Mouse (Mus musculus) lung, postnatal 0 days (tissue): ENCODE measurements at regions not wholly inside any gene's neighbourhood (a gene's known extent, or its start where the extent isn't known, plus 50 kb on each side); places are given as distances from the start of the nearest gene placed in this dataset.

Experiments
- ATAC-seq: fragments of 200-750 bp; cut with Nextera tagmentation; 2 replicates; pipeline ENCODE4 v1.8.0; 2017; ENCODE audit warnings: moderate library complexity
- DNase-seq: peaks from one replicate; pipeline ENCODE4 v3.0.0-alpha.2; 2016; ENCODE audit warnings: low spot score
- H3K27ac ChIP-seq: fragments of 300-500 bp; sonication (generic); 2 replicates; pipeline ENCODE4 v1.5.1; 2014; ENCODE audit warnings: antibody characterized with exemption, mild to moderate bottlenecking, low read length, mixed read lengths
- H3K27me3 ChIP-seq: fragments of 300-500 bp; sonication (generic); replicated peaks from 2 replicates; pipeline ENCODE4 v1.6.1; 2014; ENCODE audit warnings: low read length, mixed read lengths; ENCODE audit not compliant: insufficient read depth
- H3K36me3 ChIP-seq: fragments of 300-500 bp; sonication (generic); 2 replicates; pipeline ENCODE4 v1.6.1; 2014; ENCODE audit warnings: low read length, mixed read lengths; ENCODE audit not compliant: insufficient read depth
- H3K4me1 ChIP-seq: fragments of 300-500 bp; sonication (generic); 2 replicates; pipeline ENCODE4 v1.6.1; 2014; ENCODE audit warnings: antibody characterized with exemption, low read depth, low read length, mixed read lengths; ENCODE audit not compliant: insufficient read depth
- H3K4me2 ChIP-seq: fragments of 300-500 bp; sonication (generic); replicated peaks from 2 replicates; pipeline ENCODE4 v1.6.1; 2014; ENCODE audit warnings: low read depth, mild to moderate bottlenecking, low read length, moderate library complexity, mixed read lengths
- H3K4me3 ChIP-seq: fragments of 300-500 bp; sonication (generic); 2 replicates; pipeline ENCODE4 v1.5.1; 2014; ENCODE audit warnings: low read depth, low read length
- H3K9ac ChIP-seq: fragments of 300-500 bp; sonication (generic); replicated peaks from 2 replicates; pipeline ENCODE4 v1.6.1; 2014; ENCODE audit warnings: low read depth, mild to moderate bottlenecking
- H3K9me3 ChIP-seq: fragments of 300-500 bp; sonication (generic); 2 replicates; pipeline ENCODE4 v1.6.1; 2016; ENCODE audit warnings: low read length, mixed read lengths
- CTCF ChIP-seq: IDR thresholded peaks from 2 replicates; pipeline ENCODE4 v1.5.1; 2016; ENCODE audit warnings: antibody characterized with exemption, mild to moderate bottlenecking
- EP300 ChIP-seq: IDR thresholded peaks from 2 replicates; pipeline ENCODE4 v1.6.1; 2016; ENCODE audit warnings: antibody characterized with exemption, mild to moderate bottlenecking, control low read depth
- WGBS: fragments of 180-500 bp; shearing (Covaris S2); extraction: QIAGEN DNeasy Blood & Tissue Kit; methylation state at CpG from one replicate; pipeline ENCODE4 v1.1.7; 2014; 5-methylcytosine and 5-hydroxymethylcytosine counted together

DNA sequence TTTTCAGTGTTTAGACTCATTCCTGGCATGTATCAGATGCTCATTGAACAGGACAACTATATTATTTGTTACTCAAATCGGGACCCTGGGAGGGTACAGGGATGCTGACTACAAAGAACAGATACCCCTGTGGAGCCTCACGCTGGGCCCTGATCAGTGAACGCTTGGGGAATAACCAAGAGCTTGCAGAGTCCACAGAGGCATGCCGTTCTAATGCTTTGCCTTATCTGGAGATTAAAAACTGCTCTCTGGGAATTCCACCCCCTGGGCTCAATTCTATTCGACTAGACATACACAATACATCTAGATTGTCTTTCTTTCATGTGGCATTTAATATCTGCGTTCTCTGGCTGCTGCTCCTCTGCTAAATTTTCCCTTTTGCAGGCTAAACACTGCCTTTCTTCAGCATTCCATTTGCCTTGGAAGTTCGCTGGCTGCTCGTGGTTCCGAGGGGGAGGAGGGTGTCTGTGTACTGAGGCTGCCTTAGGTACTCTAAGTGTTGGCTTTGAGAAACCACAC lies 272.8 kb downstream of the Foxo1 start:
- DNase-seq (no peak), ATAC-seq (no peak)
- H3K36me3 ChIP-seq = no peaks in the 10 kb centered on the region
- WGBS = 41% methylated on average over 9 of the region's 9 CpGs
- H3K27ac ChIP-seq = no peak overlapping the region
- H3K4me3 ChIP-seq = no peak overlapping the region
- no peak overlapping the region for H3K4me2 ChIP-seq
- H3K9ac ChIP-seq = no peak overlapping the region
- TF ChIP-seq CTCF = no peak
- no peak for TF ChIP-seq EP300
- no peaks in the 10 kb centered on the region for H3K4me1 ChIP-seq
- no peaks in the 10 kb centered on the region for H3K27me3 ChIP-seq
- H3K9me3 ChIP-seq = no peaks in the 10 kb centered on the region

DNA sequence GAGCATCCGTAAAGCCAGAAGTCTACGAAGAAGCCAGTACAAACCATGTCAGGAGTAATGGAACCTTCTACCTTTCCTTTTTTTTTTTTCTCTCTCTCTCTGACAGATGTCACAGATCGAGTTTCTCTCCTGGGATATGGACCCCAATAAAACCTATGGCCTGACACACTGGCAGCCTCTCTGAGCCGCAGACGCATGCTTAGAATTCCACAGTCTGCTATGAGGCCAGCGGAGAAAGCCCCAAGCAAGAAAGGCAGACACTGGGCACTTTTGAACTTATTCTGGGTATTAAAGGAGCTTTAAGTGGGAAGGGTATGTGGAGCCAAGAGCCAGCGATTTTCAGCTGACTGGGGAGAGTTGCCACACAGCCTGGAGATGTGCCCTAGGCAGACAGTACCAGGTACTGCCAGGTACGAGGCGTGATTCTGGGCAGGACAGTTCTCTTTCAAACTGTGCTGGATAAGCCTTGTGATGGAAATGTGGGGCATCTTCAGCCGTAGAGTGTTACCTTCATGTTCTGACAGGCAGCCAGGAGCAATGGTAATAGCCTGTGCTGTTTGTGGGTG lies 271.8 kb downstream of the Foxo1 start:
- no peak overlapping the region for H3K27ac ChIP-seq

DNA sequence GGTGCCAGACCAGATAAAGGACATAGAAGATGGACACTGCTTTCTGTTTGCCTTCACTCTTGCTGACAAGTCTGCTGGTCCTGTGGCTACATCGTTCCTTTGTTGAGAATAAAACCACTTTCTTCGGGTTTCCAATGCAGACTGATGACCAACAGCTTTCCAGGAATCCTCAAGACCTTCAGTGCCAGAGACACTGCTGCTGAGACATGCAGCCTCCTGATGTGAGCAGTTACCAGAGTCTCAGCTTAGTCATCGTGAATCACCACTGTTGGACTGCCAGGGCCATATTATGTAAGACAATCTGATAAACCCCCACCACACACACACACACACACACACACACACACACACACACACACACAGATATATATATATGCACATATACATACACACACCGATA lies 270.2 kb downstream of the Foxo1 start:
- Histone ChIP-seq H3K4me3 (no peak overlapping the region), H3K4me1 (no peaks in the 10 kb centered on the region), H3K9me3 (no peaks in the 10 kb centered on the region), H3K9ac (no peak overlapping the region), H3K4me2 (no peak overlapping the region), H3K36me3 (no peaks in the 10 kb centered on the region), H3K27ac (no peak overlapping the region), H3K27me3 (no peaks in the 10 kb centered on the region)
- 81% methylated on average over 4 of the region's 4 CpGs for WGBS
- DNase-seq (no peak), ATAC-seq (no peak)
- no peak for TF ChIP-seq CTCF

More for the DNA sequence above, 271.8 kb downstream of the Foxo1 start:
- ATAC-seq (no peak), DNase-seq (no peak)
- 54% methylated on average over 10 of the region's 10 CpGs for WGBS
- Histone ChIP-seq H3K4me2 (no peak overlapping the region), H3K4me3 (no peak overlapping the region), H3K9ac (no peak overlapping the region), H3K4me1 (no peaks in the 10 kb centered on the region), H3K9me3 (no peaks in the 10 kb centered on the region), H3K27me3 (no peaks in the 10 kb centered on the region), H3K36me3 (no peaks in the 10 kb centered on the region)
- TF ChIP-seq CTCF (no peak), EP300 (no peak)

DNA sequence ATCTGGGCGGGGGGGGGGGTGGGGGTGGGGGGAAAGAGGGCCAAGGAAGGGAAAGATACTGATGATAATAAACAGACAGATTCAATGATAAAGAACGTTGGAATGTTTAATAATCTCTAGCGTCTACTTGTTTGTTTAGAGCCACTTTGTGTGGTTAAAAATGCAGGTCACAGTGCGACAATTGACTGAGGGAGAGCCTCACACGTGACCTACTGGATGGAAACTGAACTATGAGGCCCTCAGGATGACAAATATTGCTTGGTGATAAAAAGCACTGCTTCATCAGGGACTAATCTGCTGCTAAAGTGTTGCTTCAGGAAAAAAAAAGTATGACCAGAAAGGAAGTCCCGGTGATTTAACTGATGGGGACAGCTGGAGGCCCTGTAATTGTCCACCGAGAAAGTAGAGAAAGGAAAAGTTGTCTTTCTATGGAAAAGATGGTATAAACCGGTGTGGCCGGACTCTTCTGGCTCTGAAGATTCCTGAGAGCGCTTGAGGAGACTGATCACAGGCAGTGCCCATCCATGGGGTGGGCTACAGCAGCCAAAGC lies 269.3 kb downstream of the Foxo1 start:
- no peak for DNase-seq
- no peaks in the 10 kb centered on the region for H3K9me3 ChIP-seq
- TF ChIP-seq EP300 (no peak), CTCF (no peak)
- H3K27me3 ChIP-seq = no peaks in the 10 kb centered on the region
- H3K4me1 ChIP-seq = no peaks in the 10 kb centered on the region
- no peak overlapping the region for H3K4me2 ChIP-seq
- no peak for ATAC-seq
- 67% methylated on average over 10 of the region's 10 CpGs for WGBS
- no peak overlapping the region for H3K9ac ChIP-seq
- no peak overlapping the region for H3K4me3 ChIP-seq
- no peaks in the 10 kb centered on the region for H3K36me3 ChIP-seq
- no peak overlapping the region for H3K27ac ChIP-seq

DNA sequence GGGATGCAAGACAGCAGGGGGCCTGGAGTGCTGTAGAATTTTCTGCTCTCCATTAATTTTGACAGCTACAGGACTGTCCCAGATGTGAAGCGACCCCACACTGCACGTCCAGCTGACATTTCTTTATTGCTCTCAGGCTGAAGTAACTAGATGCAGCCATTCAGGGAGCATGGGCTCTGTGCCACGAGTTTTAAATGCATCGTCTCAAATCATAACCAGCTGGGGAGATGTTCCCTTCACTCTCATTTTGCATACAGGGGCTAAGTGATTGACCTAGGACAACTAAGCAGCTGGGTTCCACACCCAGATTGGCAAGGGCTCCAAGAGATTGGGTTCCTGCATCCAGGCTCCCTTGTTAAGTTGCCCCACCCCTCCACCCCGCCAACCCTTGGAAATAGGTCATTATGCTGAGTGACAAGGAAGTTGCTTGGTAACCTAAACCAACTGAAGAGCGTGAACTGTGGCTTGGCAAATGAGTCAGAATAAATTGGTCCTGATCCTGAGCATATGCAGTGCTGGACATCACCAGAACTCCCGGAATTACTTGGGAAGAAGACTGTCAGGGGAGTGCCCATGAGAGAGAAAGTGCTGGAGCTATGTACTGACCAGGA lies 267.4 kb downstream of the Foxo1 start:
- H3K4me1 ChIP-seq = no peaks in the 10 kb centered on the region
- no peak overlapping the region for H3K4me3 ChIP-seq
- no peaks in the 10 kb centered on the region for H3K27me3 ChIP-seq
- TF ChIP-seq EP300 = no peak
- TF ChIP-seq CTCF = no peak
- no peak overlapping the region for H3K9ac ChIP-seq
- H3K4me2 ChIP-seq = no peak overlapping the region
- DNase-seq (peak; percentile 57), ATAC-seq (peak; percentile 67)
- H3K9me3 ChIP-seq = no peaks in the 10 kb centered on the region
- no peaks in the 10 kb centered on the region for H3K36me3 ChIP-seq
- H3K27ac ChIP-seq = no peak overlapping the region
- WGBS = 41% methylated on average over 7 of the region's 7 CpGs

DNA sequence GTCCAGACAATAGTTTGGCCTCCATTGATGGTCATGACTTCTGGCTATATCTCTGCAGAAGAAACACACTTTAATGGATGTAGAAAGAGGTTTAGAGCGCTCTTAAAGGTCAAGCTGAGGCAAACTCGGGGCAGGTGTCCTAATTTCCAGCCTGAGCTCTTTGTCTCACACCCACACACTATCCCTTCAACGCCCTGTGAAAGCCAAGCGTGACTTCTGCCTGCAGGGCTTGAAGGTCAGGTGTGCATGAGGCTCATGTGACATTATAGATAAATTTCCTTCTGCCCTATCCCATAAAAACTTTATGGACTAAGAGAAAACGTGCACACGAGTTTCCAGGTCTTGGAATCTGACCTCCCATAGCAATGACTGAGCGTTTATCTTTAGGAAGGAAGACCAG lies 266.0 kb downstream of the Foxo1 start:
- DNase-seq (no peak), ATAC-seq (no peak)
- 70% methylated on average over 7 of the region's 7 CpGs for WGBS
- Histone ChIP-seq H3K27ac (no peak overlapping the region), H3K36me3 (no peaks in the 10 kb centered on the region), H3K9ac (no peak overlapping the region), H3K4me3 (no peak overlapping the region), H3K4me1 (no peaks in the 10 kb centered on the region; the same call in 1 of the 2 replicates), H3K27me3 (no peaks in the 10 kb centered on the region), H3K9me3 (no peaks in the 10 kb centered on the region), H3K4me2 (no peak overlapping the region)
- TF ChIP-seq EP300 (no peak), CTCF (no peak)
